Mouse (Mus musculus) G1E (cell line): ENCODE measurements at regions not wholly inside any gene's neighbourhood (a gene's known extent, or its start where the extent isn't known, plus 50 kb on each side); places are given as distances from the start of the nearest gene placed in this dataset.

Experiments used
- ATAC-seq: 2 replicates; pipeline ENCODE4 v1.8.0; 2016; ENCODE audit warnings: mild to moderate bottlenecking; ENCODE audit not compliant: insufficient number of reproducible peaks, poor library complexity, low FRiP score, severe bottlenecking; ENCODE audit errors: extremely low read depth
- DNase-seq: peaks from one replicate; pipeline ENCODE4 v3.0.0; 2012; ENCODE audit warnings: low spot score
- H3K27me3 ChIP-seq: 2 replicates; pipeline ENCODE4 v1.6.1; 2012; ENCODE audit warnings: mild to moderate bottlenecking, low read length, inconsistent platforms; ENCODE audit not compliant: insufficient read depth
- H3K36me3 ChIP-seq: replicated peaks from 2 replicates; pipeline ENCODE3; 2012; ENCODE audit warnings: mild to moderate bottlenecking, inconsistent platforms
- H3K4me1 ChIP-seq: 2 replicates; pipeline ENCODE4 v1.6.1; 2012; ENCODE audit warnings: low read depth, low read length, inconsistent platforms, mixed read lengths; ENCODE audit not compliant: insufficient read depth
- H3K4me3 ChIP-seq: 2 replicates; pipeline ENCODE4 v1.5.1; 2012; ENCODE audit warnings: low read depth, mild to moderate bottlenecking, inconsistent platforms, low read length, moderate library complexity, mixed read lengths
- H3K9me3 ChIP-seq: replicated peaks from 2 replicates; pipeline ENCODE4 v1.6.1; 2012; ENCODE audit warnings: inconsistent platforms
- CTCF ChIP-seq: IDR thresholded peaks from 2 replicates; pipeline ENCODE4 v1.5.1; 2012; ENCODE audit warnings: low read depth, low read length, inconsistent platforms, mixed read lengths
- GATA1 ChIP-seq: IDR thresholded peaks from 2 replicates; pipeline ENCODE4 v1.6.1; 2012; ENCODE audit warnings: borderline replicate concordance, low read length, inconsistent platforms, mixed read lengths
- GATA2 ChIP-seq: IDR thresholded peaks from 2 replicates; pipeline ENCODE4 v1.6.1; 2012; ENCODE audit warnings: low read depth, low read length, inconsistent platforms, borderline replicate concordance
- POLR2AphosphoS5 ChIP-seq: IDR thresholded peaks from 2 replicates; pipeline ENCODE4 v1.6.1; 2012; ENCODE audit warnings: low read depth, low read length, inconsistent platforms; ENCODE audit not compliant: insufficient replicate concordance
- TAL1 ChIP-seq: conservative IDR thresholded peaks from 2 replicates; pipeline ENCODE4 v1.6.1; 2012; ENCODE audit warnings: low read depth, low read length, inconsistent platforms, mixed read lengths

- H3K9me3 ChIP-seq: peaks cover 76% of the 10 kb centered on the region
- no peak for ATAC-seq
- H3K27me3 ChIP-seq: no peaks in the 10 kb centered on the region
- no peak overlapping the region for H3K4me3 ChIP-seq
- no peaks in the 10 kb centered on the region for H3K4me1 ChIP-seq
- no peak for DNase-seq
- H3K36me3 ChIP-seq: no peaks in the 10 kb centered on the region
- TF ChIP-seq TAL1 (no peak), POLR2AphosphoS5 (no peak)
Observed at GRCm38 (mm10) chr13:60429148-60429547, 172.6 kb upstream of the Dapk1 start.

- H3K27me3 ChIP-seq: no peaks in the 10 kb centered on the region
- ATAC-seq: no peak
- H3K36me3 ChIP-seq: no peaks in the 10 kb centered on the region
- peaks cover 76% of the 10 kb centered on the region for H3K9me3 ChIP-seq
- H3K4me3 ChIP-seq: no peak overlapping the region
- TF ChIP-seq GATA1 (no peak), TAL1 (no peak), GATA2 (no peak), POLR2AphosphoS5 (no peak), CTCF (no peak)
- H3K4me1 ChIP-seq: no peaks in the 10 kb centered on the region
- DNase-seq: no peak
Observed at GRCm38 (mm10) chr13:60431412-60431811, 170.3 kb upstream of the Dapk1 start.

GRCm38 (mm10) chr13:60434221-60435210 is 167.2 kb upstream of the Dapk1 start:
- TF ChIP-seq TAL1 (no peak), GATA2 (no peak), CTCF (no peak), POLR2AphosphoS5 (no peak), GATA1 (no peak)
- H3K9me3 ChIP-seq: peaks cover 62% of the 10 kb centered on the region
- H3K36me3 ChIP-seq: no peaks in the 10 kb centered on the region
- H3K27me3 ChIP-seq: no peaks in the 10 kb centered on the region
- H3K4me3 ChIP-seq: no peak overlapping the region
- DNase-seq: no peak
- ATAC-seq: no peak
- H3K4me1 ChIP-seq: no peaks in the 10 kb centered on the region

- no peak for ATAC-seq
- Histone ChIP-seq H3K36me3 (no peaks in the 10 kb centered on the region), H3K27me3 (no peaks in the 10 kb centered on the region), H3K4me3 (no peak overlapping the region), H3K4me1 (no peaks in the 10 kb centered on the region), H3K9me3 (peaks cover 59% of the 10 kb centered on the region)
- TF ChIP-seq TAL1 (no peak), GATA1 (no peak), CTCF (no peak), GATA2 (no peak), POLR2AphosphoS5 (no peak)
- DNase-seq: no peak
Observed at GRCm38 (mm10) chr13:60435333-60435732, 166.4 kb upstream of the Dapk1 start.

- TF ChIP-seq CTCF: no peak
- no peak for TF ChIP-seq TAL1
- no peak for TF ChIP-seq POLR2AphosphoS5
- TF ChIP-seq GATA1: no peak
- TF ChIP-seq GATA2: no peak
Observed at GRCm38 (mm10) chr13:60438177-60438576, 163.6 kb upstream of the Dapk1 start.

GRCm38 (mm10) chr13:60440586-60440985 is 161.2 kb upstream of the Dapk1 start:
- H3K36me3 ChIP-seq: no peaks in the 10 kb centered on the region
- ATAC-seq (no peak), DNase-seq (no peak)
- no peaks in the 10 kb centered on the region for H3K27me3 ChIP-seq
- H3K4me1 ChIP-seq: no peaks in the 10 kb centered on the region
- H3K9me3 ChIP-seq: peaks cover 38% of the 10 kb centered on the region
- H3K4me3 ChIP-seq: no peak overlapping the region
- TF ChIP-seq GATA1 (no peak), POLR2AphosphoS5 (no peak)

More at GRCm38 (mm10) chr13:60438177-60438576, 163.6 kb upstream of the Dapk1 start:
- Histone ChIP-seq H3K9me3 (peaks cover 49% of the 10 kb centered on the region), H3K36me3 (no peaks in the 10 kb centered on the region), H3K4me3 (no peak overlapping the region), H3K27me3 (no peaks in the 10 kb centered on the region), H3K4me1 (no peaks in the 10 kb centered on the region)
- ATAC-seq (no peak), DNase-seq (no peak)
